Mouse (Mus musculus) Muller cell, postnatal 12 days (primary cell): Measurements from ENCODE around the gene Srsf5.
"Not testable (repeated sequence)": the region's sequence is repeated elsewhere in the genome, so short reads cannot be mapped to it uniquely, and the experiment has no call there.

ENCODE experiments used
- DNase-seq: peaks from one replicate; pipeline ENCODE4 v3.0.0-alpha.2; 2015; ENCODE audit errors: inconsistent ontology term

Gene Srsf5

DNA sequence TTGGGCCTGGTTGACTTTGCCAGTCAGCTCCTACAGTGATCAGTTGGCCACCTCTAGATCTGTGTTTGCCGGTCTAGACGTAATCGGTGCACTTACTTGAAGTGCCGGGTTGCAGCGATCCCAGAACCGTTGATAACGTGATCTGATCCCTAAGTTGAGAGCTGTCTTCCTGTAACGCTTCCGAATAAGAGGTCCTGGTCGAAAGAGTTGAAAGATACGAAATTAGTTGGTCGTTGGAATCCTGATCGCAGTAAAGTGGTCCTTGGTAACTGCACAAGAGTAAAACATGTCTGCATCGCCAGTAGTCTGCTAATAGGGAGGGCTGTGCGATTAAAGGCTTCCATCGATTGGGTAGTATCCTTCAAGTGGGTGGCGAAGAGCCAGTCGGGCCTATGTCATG, 2.9 kb downstream of the Srsf5 start:
- no peak for DNase-seq

DNA sequence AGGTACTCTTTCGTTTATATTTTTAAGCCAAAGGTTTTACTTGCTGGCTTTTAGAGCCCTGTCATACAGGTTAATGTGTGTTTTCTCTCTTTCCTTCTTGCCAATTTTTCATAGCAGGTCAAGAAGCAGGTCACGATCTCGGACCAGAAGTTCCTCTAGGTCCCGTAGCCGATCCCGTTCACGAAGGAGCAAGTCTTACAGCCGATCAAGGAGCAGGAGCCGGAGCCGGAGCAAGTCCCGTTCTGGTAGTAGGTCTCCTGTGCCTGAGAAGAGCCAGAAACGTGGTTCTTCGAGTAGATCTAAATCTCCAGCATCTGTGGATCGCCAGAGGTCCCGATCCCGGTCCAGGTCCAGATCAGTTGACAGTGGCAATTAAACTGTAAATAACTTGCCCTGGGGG, 4.3 kb downstream of the Srsf5 start:
- DNase-seq: not testable (repeated sequence)

DNA sequence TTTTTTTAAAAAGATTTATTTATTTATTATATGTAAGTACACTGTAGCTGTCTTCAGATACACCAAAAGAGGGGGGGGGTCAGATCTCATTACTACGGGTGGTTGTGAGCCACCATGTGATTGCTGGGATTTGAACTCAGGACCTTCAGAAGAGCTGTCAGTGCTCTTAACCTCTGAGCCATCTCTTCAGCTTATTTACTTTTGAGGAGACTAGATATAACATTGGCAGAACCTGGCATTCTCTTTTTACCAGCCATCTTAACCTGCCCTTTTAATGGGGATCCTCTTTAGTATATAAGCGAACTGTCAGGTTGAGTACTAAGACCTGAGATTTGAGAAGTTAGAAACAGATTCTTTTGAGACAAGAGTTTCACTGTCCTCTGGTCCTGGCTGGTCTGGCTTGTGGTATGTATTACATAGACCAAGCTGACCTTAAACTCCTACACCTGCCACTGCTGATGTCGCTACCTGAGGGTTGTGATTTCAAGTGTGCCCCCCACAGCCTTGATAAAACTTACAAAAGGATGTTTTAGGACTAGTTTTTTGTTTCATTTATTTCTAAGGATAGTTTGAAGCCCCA, 6.4 kb downstream of the Srsf5 start:
- DNase-seq: no peak

DNA sequence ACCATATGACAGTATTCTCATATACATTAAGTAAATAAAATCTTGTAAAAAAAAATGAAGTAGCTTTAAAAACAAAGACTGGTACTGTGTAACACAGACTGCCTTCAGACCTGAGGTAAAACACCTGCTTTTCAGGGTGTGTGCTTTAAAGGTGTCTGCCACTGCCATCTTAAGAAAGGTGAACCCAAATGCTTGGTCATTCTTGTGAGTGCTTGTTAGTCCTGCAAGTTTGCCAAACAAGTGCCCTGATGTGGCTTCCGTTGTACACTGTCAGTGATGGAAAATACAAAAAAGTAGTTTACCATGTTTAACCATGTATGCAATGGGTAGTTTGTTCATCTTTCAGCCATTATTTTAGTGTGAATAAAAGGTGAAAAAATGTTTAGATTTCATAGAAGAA, 7.2 kb downstream of the Srsf5 start:
- no peak for DNase-seq

DNA sequence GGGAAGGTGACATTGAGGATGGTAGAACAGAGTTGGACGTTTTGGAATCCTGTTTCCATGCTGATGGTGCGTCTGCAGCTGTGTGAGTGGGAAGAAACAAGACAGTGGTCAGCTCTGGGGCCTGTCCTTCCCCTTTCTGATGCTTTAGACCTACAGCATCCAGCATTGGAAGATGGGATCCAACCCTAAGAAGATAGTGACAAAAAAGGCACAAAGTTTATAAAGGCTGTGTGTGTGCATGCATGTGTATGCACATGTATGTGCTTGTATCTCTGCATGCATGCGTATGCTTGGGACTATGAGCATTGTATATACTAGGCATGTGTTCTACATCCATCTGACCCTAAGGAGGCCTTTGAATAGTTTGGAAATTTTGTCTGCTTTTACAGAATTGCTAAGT, 10.7 kb downstream of the Srsf5 start:
- no peak for DNase-seq

DNA sequence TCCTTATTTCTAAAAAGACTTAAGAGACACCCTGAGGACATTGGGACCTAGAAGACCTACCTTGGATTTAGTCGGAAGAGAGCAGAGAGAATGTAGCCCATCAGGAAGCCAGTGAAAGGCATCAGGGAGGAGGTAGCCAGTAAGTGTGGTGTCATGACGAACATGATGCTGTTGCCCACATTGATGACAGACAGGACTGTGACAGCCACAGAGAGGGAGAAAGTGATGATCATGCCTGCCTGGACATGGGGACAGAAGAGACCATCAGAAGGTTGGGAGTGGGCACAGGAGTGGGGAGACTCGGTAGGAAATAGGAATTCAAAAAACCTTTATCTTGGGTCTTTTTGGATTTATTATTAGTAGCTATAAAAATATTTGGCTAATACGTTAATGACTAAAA, 12.7 kb downstream of the Srsf5 start:
- DNase-seq: no peak

DNA sequence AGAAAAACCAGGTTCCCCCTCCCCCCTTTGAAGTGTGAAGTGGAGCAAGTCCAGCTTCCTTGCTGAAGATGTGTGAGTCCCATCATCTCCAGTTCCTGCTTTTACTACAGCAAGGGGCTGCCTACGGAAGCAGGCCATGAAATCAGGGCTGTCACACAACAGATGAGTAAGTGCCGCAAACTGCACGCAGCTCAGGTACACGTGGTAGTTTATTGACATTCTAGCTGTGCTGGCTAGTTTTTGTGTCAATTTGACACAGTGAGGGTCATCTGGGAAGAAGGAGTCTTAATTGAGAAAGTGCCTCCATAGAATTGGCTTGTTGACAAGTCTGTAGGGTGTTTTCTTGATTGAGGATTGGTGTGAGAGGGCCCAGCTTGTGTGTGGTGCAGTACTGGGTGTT, 17.3 kb downstream of the Srsf5 start:
- DNase-seq: no peak

DNA sequence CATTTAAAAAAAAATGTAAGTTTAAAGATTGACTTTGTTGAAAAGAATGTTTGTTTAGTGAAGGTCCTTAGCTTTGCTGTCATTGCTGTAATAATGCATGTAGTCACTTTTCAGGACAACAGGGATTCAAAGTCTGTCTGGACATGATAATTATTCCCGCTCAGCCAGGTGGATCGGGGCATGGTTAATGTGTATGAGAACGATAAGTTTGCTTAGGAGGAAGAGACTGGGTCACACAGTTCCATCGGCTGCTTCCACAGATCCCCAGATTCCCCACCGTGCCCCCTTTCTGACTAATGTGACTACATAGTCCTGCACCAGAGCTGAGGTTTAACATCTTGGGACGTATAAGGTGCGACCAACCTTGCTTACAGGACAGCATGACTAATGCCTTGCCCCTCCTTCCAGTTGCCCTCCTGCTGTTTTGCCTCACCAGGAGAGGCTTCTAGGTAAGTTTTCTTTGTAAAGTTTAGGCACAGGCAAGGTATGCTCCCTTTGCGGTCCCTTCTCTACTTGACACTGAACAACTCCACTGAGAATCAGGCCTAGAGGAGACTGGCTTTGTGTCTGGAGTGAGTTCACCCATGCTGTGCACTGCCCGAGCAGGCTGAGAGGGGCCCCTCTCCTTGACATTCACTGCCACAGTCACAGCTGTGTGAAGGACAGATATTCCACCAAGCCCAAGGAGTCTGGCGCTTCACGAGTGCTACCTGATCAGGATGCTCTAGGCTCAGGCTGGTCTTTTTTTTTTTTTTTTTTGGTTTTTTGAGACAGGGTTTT, 20.9 kb downstream of the Srsf5 start:
- no peak for DNase-seq

DNA sequence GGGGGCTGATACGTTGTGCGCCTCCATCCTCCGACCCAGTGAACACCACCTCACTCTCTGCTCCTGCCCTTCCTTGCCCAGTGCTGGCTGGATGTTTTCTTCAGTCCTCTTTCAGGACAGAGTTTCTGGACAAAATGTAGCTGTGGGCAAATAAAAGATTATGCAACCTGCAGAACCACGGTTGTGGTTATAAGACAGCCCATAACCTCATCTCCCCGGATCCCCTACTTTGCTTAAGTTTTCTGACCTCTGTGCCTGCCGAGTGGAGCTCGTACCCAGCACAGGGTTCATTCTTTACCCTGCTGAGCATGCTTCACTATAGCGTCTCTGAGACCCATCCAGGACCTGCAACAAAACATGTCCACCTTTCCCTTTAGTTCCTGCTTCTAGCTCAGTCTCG, 22.6 kb downstream of the Srsf5 start:
- DNase-seq: no peak

DNA sequence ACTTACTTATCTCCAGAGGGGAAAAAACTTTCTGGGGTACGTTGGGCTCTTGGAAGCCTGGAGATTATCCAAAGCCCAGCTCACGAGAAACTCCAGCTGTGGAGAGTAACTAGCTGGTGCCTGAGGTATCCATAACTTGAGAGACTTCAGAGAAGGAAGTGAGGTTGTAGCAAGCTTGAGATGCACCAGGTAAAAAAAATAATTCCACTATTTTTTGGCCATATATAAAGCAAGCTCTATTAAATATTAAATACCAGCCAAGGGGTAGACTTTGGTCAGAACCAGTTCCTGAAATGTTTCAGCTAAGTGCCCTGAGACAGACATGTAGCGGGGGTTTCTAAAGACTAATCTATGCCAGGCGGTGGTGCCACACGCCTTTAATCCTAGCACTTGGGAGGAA, 23.3 kb downstream of the Srsf5 start, which contains the start of gene Slc10a1:
Gene Slc10a1 (minus strand): TSS at position 101 of the 400 bp plus-strand sequence.
- DNase-seq: no peak

DNA sequence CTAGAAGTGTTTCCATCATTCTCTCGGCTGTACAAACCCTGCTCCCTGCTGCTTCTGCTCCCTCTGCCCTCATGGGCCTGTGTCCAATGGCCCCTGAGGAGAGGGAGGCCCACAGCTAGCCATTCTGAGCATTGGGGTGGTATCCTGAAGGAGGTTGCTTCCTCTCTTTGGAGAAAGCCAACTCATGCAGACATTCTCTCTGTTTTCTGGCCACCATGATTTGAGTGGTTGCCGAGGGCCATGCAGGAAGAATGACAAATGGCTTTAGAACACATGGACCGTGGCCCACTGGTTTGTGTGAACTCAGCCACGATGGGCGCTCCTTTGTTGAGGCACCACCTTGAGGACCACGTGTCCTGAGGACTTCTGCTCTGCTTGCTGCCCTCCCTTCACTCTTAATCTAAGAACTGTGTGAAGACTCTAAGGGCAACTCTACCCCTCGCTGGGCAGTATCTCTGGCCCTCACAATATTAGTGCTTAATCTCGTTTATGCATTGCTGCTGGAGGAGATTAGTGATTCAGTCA, 24.9 kb downstream of the Srsf5 start:
- DNase-seq: no peak

DNA sequence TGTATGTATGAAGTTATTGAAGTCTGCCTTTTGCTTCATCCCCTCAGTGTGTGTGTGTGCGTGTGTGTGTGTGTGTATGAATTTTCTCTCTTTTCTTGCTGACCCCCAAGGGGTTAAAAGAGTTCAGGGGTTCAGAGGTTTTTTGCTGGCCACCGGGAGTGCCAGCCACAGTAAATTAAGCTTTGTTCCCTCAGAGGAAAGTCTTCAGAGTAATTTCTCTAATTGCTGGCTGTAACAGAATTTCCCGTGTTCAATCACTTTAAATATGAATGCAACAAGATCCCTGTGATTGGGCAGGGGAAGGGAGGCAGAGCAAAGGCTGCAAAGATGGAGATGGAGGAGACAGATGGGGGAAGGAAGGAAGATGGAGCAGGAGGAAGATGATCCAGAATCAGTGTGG, 26.5 kb downstream of the Srsf5 start:
- DNase-seq: no peak

DNA sequence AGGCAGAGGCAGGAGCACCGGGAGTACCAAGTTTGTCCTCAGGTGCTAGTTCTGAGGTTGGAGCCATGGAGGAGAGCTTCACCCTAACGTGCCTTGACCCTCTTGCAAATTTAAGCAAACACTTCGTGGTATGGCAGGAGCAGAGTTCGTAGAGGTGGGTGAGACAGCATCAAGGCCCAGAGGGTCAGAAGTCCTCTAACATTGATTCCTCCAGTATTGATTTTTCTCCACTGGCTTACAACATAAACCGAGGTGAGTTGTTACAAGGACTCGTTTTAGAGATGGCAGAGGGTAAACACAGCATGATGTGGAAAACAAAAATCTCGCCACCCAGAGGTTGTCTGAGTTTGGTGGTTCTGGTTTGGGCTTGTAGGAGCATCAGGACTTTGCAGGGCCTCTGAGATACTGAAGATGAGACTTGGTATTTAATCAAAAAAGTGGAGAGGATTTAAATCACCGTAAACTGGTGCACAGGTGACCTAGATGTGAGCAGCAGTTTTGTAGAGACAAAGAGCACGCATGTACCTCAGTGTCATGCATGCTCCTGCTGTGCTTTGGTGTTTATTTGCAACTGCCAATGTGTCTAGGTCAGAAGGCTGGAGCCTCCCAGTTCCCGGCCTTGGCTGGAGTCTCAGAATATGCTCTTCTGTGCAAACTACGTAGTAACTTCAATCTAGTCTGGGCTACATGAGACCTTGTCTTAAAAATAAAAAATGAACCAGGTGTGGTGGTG, 30.8 kb downstream of the Srsf5 start:
- DNase-seq: no peak

DNA sequence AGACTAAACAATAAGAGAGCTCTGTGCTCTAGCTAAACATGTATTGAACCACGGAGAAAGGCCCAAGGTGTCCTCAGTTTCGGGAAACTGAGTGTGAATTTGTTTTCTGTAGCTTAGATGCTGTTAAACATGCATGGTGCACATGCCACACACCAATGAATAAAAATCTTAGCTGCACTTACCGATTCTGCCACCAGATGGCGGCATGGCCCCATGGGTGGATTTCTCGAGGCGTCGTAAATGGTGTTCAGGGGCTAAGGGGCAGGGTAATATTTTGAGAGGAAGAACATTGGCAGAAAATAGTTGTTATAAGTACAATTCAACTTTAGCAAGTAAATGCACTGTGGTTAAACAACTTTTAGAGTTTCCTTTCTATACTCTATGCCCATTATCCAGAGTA, 37.0 kb downstream of the Srsf5 start:
- peak; percentile 58 for DNase-seq

DNA sequence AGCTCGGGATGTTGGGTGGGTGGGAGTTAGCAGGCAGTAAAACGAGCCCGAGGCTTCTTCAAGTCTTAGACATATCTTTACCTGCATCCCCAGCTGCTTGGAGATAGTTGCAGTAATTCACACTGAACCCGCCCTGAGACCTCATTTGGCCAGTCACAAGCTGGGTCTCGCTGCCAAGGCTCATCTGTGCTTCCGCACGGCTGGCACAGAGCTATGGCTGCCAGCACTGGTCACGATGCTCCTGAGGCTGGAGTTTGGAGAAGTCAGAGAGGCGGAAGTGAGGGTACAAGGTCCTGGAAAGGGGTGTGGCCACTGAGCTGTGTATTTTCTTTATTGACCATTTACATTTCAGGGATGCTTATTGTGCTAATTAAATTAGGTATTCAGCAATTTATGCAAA, 38.4 kb downstream of the Srsf5 start:
- peak; percentile 25 for DNase-seq

DNA sequence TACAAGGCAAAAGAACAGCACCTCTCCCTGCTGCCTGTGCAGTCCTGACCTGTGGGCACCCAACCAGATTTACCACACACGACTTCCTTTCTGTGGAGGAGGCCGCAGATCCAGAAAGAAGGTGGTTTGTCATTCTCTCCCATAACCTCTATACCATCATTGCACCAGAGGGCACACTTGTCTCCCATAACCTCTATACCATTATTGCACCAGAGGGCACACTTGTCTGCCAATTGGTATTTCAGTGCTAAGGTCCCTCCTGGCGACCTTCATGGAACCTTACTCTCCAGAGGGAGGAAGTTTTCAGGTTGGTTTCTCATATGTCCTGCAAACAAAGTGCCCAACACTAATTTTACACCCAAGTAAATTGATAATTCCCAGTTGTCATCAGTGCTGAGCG, 41.3 kb downstream of the Srsf5 start:
- no peak for DNase-seq

DNA sequence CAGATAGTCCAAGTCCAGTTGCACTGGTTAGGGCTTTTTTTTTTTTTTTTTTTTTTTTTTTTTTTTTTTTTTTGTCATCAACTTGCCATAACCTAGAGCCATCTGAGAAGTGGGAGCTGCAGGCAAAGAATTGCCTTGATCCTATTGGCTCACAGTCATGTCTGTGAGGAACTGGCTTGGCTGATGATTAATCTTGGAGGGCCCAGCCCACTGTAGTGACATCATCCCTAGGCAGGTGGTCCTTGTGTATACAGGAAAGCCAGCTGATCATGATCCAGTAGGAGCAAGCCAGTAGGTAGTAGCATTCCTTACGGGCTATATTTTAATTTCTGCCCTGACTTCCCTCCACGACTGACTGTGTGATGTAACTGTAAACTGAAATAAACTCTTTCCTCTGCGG, 43.0 kb downstream of the Srsf5 start:
- DNase-seq: no peak

DNA sequence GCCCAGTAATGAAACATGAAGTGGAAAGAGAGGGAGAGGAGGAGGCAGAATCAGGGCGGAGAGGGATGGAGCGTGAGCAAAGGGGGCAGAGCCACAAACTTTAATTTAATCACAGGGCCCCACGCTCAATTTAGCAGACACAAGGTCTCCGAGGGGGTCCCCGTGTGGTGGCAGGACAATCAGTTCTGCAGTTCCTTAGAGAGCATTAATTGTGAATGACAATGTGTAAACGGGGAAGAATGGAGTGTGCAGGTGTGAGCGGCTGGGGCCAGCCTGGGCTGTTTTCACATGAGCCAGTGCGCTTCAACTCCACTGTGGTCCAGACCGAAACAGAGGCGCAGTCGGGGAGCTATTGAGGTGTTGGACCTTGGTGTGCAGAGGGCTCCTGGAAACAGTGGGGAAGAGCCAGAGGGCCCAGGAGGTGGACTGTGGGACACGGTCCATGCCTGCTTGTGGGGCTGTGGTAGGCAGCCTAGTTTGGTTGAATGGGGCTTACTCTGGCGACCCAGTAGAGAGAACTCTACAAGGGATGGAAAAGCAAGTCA, 45.7 kb downstream of the Srsf5 start:
- peak; percentile 25 for DNase-seq

DNA sequence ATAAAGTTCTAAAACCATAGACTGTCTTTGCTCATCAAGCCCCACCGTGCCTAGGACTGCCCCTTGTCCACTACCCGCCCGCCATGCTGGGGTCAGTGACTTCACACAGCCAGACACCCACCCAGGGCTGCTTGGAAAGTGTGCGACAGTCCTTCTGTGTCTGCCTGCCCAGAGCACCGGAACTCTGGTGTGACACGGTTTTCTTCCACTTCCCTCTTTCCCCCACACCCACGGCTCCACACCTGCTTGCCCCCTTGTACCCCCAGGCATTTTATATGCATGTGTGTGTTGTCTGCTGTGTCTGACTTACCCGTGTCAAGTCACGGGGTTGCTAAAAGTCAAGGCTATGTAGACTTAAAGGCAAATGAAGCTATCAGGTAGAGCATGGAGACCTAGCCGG, 46.5 kb downstream of the Srsf5 start:
- DNase-seq: no peak

DNA sequence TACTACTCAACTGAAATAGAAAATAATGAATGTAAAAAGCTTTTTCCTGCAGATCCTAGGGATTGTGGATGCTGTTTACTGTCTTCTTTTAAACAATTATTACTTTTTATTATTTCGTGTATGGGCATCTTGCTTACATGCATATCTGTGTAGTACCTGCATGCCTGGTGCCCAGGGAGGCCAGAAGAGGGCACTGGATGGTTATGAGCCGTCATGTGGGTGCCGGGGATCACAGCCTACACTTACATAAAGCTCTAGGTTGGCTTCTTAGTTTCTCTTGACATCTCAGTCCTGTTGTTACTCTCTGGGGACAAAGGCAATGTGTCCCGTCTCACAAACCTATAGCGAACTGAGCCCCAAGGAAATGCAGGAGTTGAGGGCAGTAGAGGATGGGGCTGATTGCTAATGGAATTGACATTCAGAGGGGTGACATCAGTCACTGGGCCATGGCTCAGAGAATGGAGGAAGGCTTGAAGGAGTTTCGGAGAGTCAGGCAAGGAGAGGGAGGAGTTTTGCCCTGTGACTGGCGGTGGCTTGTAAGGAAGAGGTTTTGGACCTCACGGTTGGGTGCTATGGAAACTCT, 47.3 kb downstream of the Srsf5 start:
- DNase-seq: no peak

DNA sequence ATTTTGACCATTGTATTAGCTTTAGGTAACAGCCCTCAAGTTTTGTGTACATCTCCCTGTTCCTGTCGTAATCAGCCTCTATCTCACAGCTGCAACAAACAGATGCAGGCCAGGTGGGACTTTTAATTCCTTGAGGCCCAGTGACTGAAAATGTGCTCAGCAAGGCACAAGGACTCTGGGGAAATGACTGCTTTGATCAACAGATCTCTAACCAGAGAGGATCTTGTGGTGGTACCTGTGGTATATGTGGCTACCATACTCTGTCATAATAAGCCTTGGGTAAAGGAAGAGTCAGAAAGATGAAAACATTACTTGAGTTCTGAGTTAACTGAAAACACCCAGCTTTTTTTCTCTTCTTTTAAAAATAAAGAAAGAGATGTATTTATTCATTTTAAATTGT, 48.5 kb downstream of the Srsf5 start:
- DNase-seq: no peak

DNA sequence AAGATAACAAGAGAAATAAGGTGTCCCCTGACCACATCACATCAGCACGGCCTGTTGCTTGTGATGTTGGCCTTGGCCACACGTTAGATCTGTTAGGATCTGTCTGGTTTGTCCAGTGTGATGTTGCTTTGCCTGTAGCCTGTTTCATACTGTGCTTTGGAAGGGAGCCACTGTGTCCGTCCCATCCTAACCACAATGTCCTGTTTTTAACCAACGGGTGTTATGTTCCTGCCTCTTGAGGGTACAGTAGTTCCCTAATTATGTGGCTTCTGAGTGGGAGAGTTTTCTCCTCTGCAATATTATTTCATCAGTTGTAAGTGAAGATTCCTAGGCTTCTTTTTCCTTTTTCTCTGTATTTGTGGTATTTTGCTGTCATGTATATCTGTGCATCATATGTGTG, 50.0 kb downstream of the Srsf5 start:
- DNase-seq: no peak
